Mouse (Mus musculus): Measurements from ENCODE around the gene Crybb3.
"Not testable (repeated sequence)": the region's sequence is repeated elsewhere in the genome, so short reads cannot be mapped to it uniquely, and the experiment has no call there.

Gene Crybb3

GRCm38 (mm10) chr5:113081439-113081838 lies at the start of gene Crybb3:
Crybb3 (minus strand) TSS chr5:113081584.
- DNase-seq (ENCODE audit: low spot score) = no peak

- DNase-seq (ENCODE audit: low spot score) = no peak
Measured at GRCm38 (mm10) chr5:113128426-113128825, 47.0 kb upstream of the Crybb3 start.

GRCm38 (mm10) chr5:113126476-113126875 lies 45.1 kb upstream of the Crybb3 start:
- DNase-seq (ENCODE audit: low spot score) = no peak

- DNase-seq (ENCODE audit: low spot score) = no peak
Measured at GRCm38 (mm10) chr5:113123693-113124092, 42.3 kb upstream of the Crybb3 start.

- DNase-seq (ENCODE audit: low spot score) = no peak
Measured at GRCm38 (mm10) chr5:113122326-113123054, 41.1 kb upstream of the Crybb3 start.

GRCm38 (mm10) chr5:113121591-113121875 lies 40.1 kb upstream of the Crybb3 start:
- no peak for DNase-seq (ENCODE audit: low spot score)

GRCm38 (mm10) chr5:113120741-113121590 lies 39.6 kb upstream of the Crybb3 start:
- DNase-seq (ENCODE audit: low spot score) = no peak

GRCm38 (mm10) chr5:113119861-113120465 lies 38.6 kb upstream of the Crybb3 start:
- DNase-seq (ENCODE audit: low spot score) = no peak

GRCm38 (mm10) chr5:113119291-113119690 lies 37.9 kb upstream of the Crybb3 start:
- DNase-seq (ENCODE audit: low spot score) = no peak

GRCm38 (mm10) chr5:113118695-113119094 lies 37.3 kb upstream of the Crybb3 start:
- no peak for DNase-seq (ENCODE audit: low spot score)

GRCm38 (mm10) chr5:113117361-113117760 lies 36.0 kb upstream of the Crybb3 start:
- no peak for DNase-seq (ENCODE audit: low spot score)

- DNase-seq (ENCODE audit: low spot score) = no peak
Measured at GRCm38 (mm10) chr5:113115896-113116295, 34.5 kb upstream of the Crybb3 start.

- no peak for DNase-seq (ENCODE audit: low spot score)
Measured at GRCm38 (mm10) chr5:113114264-113115225, 33.2 kb upstream of the Crybb3 start.

GRCm38 (mm10) chr5:113113120-113113519 lies 31.7 kb upstream of the Crybb3 start:
- no peak for DNase-seq (ENCODE audit: low spot score)

GRCm38 (mm10) chr5:113111336-113111735 lies 30.0 kb upstream of the Crybb3 start:
- no peak for DNase-seq (ENCODE audit: low spot score)

GRCm38 (mm10) chr5:113110929-113111328 lies 29.5 kb upstream of the Crybb3 start:
- no peak for DNase-seq (ENCODE audit: low spot score)

- DNase-seq (ENCODE audit: low spot score) = not testable (repeated sequence)
Measured at GRCm38 (mm10) chr5:113109651-113110050, 28.3 kb upstream of the Crybb3 start.

- DNase-seq (ENCODE audit: low spot score) = no peak
Measured at GRCm38 (mm10) chr5:113108165-113108764, 26.9 kb upstream of the Crybb3 start.

GRCm38 (mm10) chr5:113107709-113108108 lies 26.3 kb upstream of the Crybb3 start:
- peak; percentile 5 for DNase-seq (ENCODE audit: low spot score)

GRCm38 (mm10) chr5:113106594-113106993 lies 25.2 kb upstream of the Crybb3 start:
- no peak for DNase-seq (ENCODE audit: low spot score)

- DNase-seq (ENCODE audit: low spot score) = no peak
Measured at GRCm38 (mm10) chr5:113105481-113105880, 24.1 kb upstream of the Crybb3 start.
